Mouse (Mus musculus): Measurements from ENCODE around the gene Heatr6. TPM values are rescaled to one million over a fixed set of nuclear protein-coding genes. Genes with fewer than 3 reads are reported as not detected.

Heatr6 gene
- total RNA-seq, 1 experiment: 16.7 TPM

DNA sequence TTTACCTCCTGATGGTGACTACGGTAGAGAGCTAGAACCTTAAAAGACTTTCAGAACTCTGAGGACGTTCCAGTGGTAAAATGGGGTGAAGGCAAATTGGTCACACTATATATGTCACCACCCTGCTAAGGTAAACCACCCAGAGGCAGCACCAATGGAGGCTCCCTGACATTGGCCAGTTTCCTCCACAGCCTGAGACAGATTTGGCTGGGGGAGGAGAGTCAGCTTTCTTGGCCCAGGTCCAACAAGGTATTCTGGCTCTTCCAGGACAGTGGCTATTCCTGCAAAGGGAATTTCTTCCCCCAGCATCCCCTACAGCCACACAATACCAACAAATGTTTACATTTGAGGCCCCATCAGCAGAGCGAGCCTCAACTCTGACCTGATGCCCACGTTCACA is 64.5 kb downstream of the Heatr6 start:
- Histone ChIP-seq H3K36me3 (ENCODE audit: control insufficient read depth, insufficient read depth, low read length, poor library complexity, severe bottlenecking) (no peaks in the 10 kb centered on the region), H3K4me1 (ENCODE audit: control insufficient read depth in 2 of 2, insufficient read depth in 2 of 2, low read length in 2 of 2, poor library complexity in 1 of 2) (peaks cover 0 to 5% of the 10 kb centered on the region in 2 experiments; a peak in 1 of 4 replicates), H3K9me3 (ENCODE audit: control insufficient read depth, insufficient read depth, low read depth, low read length) (no peaks in the 10 kb centered on the region), H3K27ac (ENCODE audit: insufficient read depth, low read depth, low read length, poor library complexity, severe bottlenecking) (no peak overlapping the region), H3K4me3 (ENCODE audit: insufficient read depth in 1 of 2, low read depth in 1 of 2, low read length in 2 of 2, poor library complexity in 1 of 2, severe bottlenecking in 1 of 2) (no peak overlapping the region), H3K9ac (ENCODE audit: insufficient read depth, low read depth, low read length, poor library complexity, severe bottlenecking) (no peak overlapping the region)
- DNase-seq (ENCODE audit: low read depth, low spot score): no peak
- in situ Hi-C loops (cut with MboI; ENCODE audit: low sequenced_read_pairs in 2 of 2, unreplicated experiment in 2 of 2): loop anchor here in 1 of 2 experiments (10.0 kb wide), 1 partner anchor 107 kb away; no protein-coding TSS in a partner anchor
- no peak for TF ChIP-seq MAFK (IDR thresholded peaks at IDR 0.05; ENCODE audit: insufficient read depth, low read depth, low read length)
- TF ChIP-seq ZNF384 (IDR thresholded peaks at IDR 0.05; ENCODE audit: low read depth, low read length): no peak
- no peak for TF ChIP-seq HCFC1 (IDR thresholded peaks at IDR 0.05; ENCODE audit: borderline replicate concordance, insufficient read depth, low read length)
- no peak for TF ChIP-seq CHD2 (IDR thresholded peaks at IDR 0.05; ENCODE audit: low read depth, low read length)
- no peak for TF ChIP-seq ZC3H11A (IDR thresholded peaks at IDR 0.05; ENCODE audit: borderline replicate concordance, low read depth, low read length)

DNA sequence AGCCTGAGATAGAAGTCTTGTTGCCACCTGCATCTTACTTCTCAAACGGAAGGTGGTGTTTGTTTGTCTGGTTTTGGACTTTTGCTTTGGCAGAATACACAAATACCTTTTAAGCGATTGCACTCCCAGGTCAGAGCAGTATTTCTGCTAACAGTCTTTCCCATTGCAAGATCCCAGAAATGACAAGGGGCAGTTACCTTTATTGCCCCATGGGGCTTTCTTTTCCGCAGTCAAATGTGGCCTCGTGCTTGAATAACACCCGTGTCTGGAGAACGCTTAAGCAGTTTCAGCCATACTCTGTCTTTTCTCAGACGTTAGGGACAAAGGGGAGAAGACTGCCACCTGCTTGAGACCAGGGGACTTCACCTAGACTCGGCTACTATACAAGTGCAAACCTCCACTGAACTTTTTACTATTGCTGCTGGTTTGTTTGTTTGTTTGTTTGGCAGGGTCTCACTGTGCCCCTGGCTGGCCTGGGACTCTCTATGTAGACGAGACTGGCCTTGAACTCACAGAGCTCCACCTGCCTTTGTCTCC is 65.2 kb downstream of the Heatr6 start:
- no peak overlapping the region for H3K4me3 ChIP-seq (ENCODE audit: insufficient read depth in 1 of 2, low read depth in 1 of 2, low read length in 2 of 2, poor library complexity in 1 of 2, severe bottlenecking in 1 of 2)
- H3K36me3 ChIP-seq (ENCODE audit: control insufficient read depth, insufficient read depth, low read length, poor library complexity, severe bottlenecking): no peaks in the 10 kb centered on the region
- H3K9ac ChIP-seq (ENCODE audit: insufficient read depth, low read depth, low read length, poor library complexity, severe bottlenecking): no peak overlapping the region
- no peak for TF ChIP-seq HCFC1 (IDR thresholded peaks at IDR 0.05; ENCODE audit: borderline replicate concordance, insufficient read depth, low read length)
- no peak for TF ChIP-seq ZNF384 (IDR thresholded peaks at IDR 0.05; ENCODE audit: low read depth, low read length)
- no peak for TF ChIP-seq MAFK (IDR thresholded peaks at IDR 0.05; ENCODE audit: insufficient read depth, low read depth, low read length)
- TF ChIP-seq CHD2 (IDR thresholded peaks at IDR 0.05; ENCODE audit: low read depth, low read length): no peak
- no peak for TF ChIP-seq ZC3H11A (IDR thresholded peaks at IDR 0.05; ENCODE audit: borderline replicate concordance, low read depth, low read length)
- no peaks in the 10 kb centered on the region for H3K9me3 ChIP-seq (ENCODE audit: control insufficient read depth, insufficient read depth, low read depth, low read length)
- H3K27ac ChIP-seq (ENCODE audit: insufficient read depth, low read depth, low read length, poor library complexity, severe bottlenecking): no peak overlapping the region
- H3K4me1 ChIP-seq (ENCODE audit: control insufficient read depth in 2 of 2, insufficient read depth in 2 of 2, low read length in 2 of 2, poor library complexity in 1 of 2): peaks cover 0 to 5% of the 10 kb centered on the region in 2 experiments; a peak in 1 of 4 replicates
- in situ Hi-C loops (cut with MboI; ENCODE audit: low sequenced_read_pairs in 2 of 2, unreplicated experiment in 2 of 2): loop anchor here in 1 of 2 experiments (10.0 kb wide), 1 partner anchor 106 kb away; no protein-coding TSS in a partner anchor
- no peak for DNase-seq (ENCODE audit: low read depth, low spot score)

DNA sequence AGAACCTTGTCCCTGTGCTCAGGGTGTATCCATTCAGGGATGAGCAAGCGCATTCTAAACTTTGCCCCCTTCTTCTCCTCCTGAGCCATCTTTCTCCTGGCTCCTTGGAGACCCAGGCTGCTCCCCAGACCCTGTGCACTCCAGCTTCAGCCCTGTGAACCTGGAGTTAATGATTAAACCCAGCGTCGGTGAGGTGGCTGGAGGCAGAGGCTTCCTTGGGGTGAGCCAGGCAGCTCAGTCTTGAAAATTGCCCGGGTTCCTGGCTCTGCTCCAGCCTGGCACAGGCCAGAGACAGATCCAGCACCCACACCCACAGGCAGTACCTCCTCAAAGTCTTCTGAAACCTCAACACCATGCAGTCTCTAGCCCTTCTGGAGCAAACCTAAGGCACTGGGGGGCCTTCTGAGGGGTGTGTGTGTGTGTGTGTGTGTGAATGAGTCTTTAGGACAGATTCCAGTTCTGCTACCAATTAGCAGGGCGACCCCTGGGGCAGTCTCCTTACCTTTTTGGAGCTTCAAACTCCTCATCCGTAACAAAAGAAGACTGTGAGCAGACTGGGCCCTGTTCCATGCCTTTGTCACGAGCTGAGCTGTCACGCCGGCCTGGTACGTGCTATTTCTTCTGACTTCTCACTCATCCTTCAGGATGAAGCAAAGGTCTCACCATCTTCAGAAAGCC is 66.4 kb downstream of the Heatr6 start:
- in situ Hi-C loops (cut with MboI; ENCODE audit: low sequenced_read_pairs in 2 of 2, unreplicated experiment in 2 of 2): loop anchor here in 1 of 2 experiments (10.0 kb wide), 1 partner anchor 105 kb away; no protein-coding TSS in a partner anchor

GRCm38 (mm10) chr11:83826142-83826541 is 72.6 kb downstream of the Heatr6 start:
- Histone ChIP-seq H3K9ac (ENCODE audit: insufficient read depth, low read depth, low read length, poor library complexity, severe bottlenecking) (no peak overlapping the region), H3K9me3 (ENCODE audit: control insufficient read depth, insufficient read depth, low read depth, low read length) (no peaks in the 10 kb centered on the region), H3K36me3 (ENCODE audit: control insufficient read depth, insufficient read depth, low read length, poor library complexity, severe bottlenecking) (no peaks in the 10 kb centered on the region), H3K4me3 (ENCODE audit: insufficient read depth in 1 of 2, low read depth in 1 of 2, low read length in 2 of 2, poor library complexity in 1 of 2, severe bottlenecking in 1 of 2) (no peak overlapping the region), H3K4me1 (ENCODE audit: control insufficient read depth in 2 of 2, insufficient read depth in 2 of 2, low read length in 2 of 2, poor library complexity in 1 of 2) (no peaks in the 10 kb centered on the region), H3K27ac (ENCODE audit: insufficient read depth, low read depth, low read length, poor library complexity, severe bottlenecking) (no peak overlapping the region)
- TF ChIP-seq ZNF384 (IDR thresholded peaks at IDR 0.05; ENCODE audit: low read depth, low read length): no peak
- in situ Hi-C loops (cut with MboI; ENCODE audit: low sequenced_read_pairs in 2 of 2, unreplicated experiment in 2 of 2): no loop called here
- DNase-seq (ENCODE audit: low read depth, low spot score): no peak

More for the DNA sequence above, 66.4 kb downstream of the Heatr6 start:
- no peak overlapping the region for H3K27ac ChIP-seq (ENCODE audit: insufficient read depth, low read depth, low read length, poor library complexity, severe bottlenecking)
- peaks cover 0 to 5% of the 10 kb centered on the region in 2 experiments; a peak in 1 of 4 replicates for H3K4me1 ChIP-seq (ENCODE audit: control insufficient read depth in 2 of 2, insufficient read depth in 2 of 2, low read length in 2 of 2, poor library complexity in 1 of 2)
- no peak overlapping the region for H3K9ac ChIP-seq (ENCODE audit: insufficient read depth, low read depth, low read length, poor library complexity, severe bottlenecking)
- no peak overlapping the region for H3K4me3 ChIP-seq (ENCODE audit: insufficient read depth in 1 of 2, low read depth in 1 of 2, low read length in 2 of 2, poor library complexity in 1 of 2, severe bottlenecking in 1 of 2)
- no peak for DNase-seq (ENCODE audit: low read depth, low spot score)
- TF ChIP-seq CHD2 (IDR thresholded peaks at IDR 0.05; ENCODE audit: low read depth, low read length): no peak
- TF ChIP-seq HCFC1 (IDR thresholded peaks at IDR 0.05; ENCODE audit: borderline replicate concordance, insufficient read depth, low read length): no peak
- no peak for TF ChIP-seq MAFK (IDR thresholded peaks at IDR 0.05; ENCODE audit: insufficient read depth, low read depth, low read length)
- TF ChIP-seq ZC3H11A (IDR thresholded peaks at IDR 0.05; ENCODE audit: borderline replicate concordance, low read depth, low read length): no peak
- TF ChIP-seq ZNF384 (IDR thresholded peaks at IDR 0.05; ENCODE audit: low read depth, low read length): no peak
- no peaks in the 10 kb centered on the region for H3K36me3 ChIP-seq (ENCODE audit: control insufficient read depth, insufficient read depth, low read length, poor library complexity, severe bottlenecking)
- no peaks in the 10 kb centered on the region for H3K9me3 ChIP-seq (ENCODE audit: control insufficient read depth, insufficient read depth, low read depth, low read length)

Data from ES-E14 (cell line).